Mouse (Mus musculus): ENCODE measurements around the gene Zcchc10.

DNA sequence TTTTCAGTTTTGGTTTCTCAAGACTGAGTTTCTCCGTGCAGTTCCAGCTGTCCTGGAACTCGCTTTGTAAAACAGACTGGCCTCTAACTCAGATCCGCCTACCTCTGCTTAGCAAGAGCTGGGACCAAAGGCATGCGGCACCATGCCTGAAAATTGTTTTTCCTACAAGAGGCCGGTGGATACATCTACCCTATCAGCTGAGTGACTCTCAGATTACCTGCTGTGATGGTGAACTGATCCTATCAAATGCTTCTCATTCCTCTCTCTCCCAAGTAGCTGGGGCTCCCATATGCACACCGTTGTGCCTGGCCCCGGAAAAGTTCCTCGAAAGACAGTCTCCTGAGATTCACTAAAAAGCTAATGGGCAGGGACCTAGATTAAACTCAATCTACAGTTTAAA is 13.2 kb downstream of the Zcchc10 start:
- no peak for TF ChIP-seq CTCF (IDR thresholded peaks at IDR 0.05; ENCODE audit: low read depth, low read length)
- TF ChIP-seq TAL1 (conservative IDR thresholded peaks at IDR 0.05; ENCODE audit: low read depth, low read length): no peak
- no peak for TF ChIP-seq POLR2AphosphoS5 (IDR thresholded peaks at IDR 0.05; ENCODE audit: insufficient replicate concordance, low read depth, low read length)
- TF ChIP-seq GATA1 (IDR thresholded peaks at IDR 0.05; ENCODE audit: borderline replicate concordance, low read length): no peak
- no peak for TF ChIP-seq GATA2 (IDR thresholded peaks at IDR 0.05; ENCODE audit: borderline replicate concordance, low read depth, low read length)

Data from G1E (cell line).